Mouse (Mus musculus): Measurements from ENCODE around the gene Tnks2. TPM values are rescaled to one million over a fixed set of nuclear protein-coding genes. Genes with fewer than 3 reads are reported as not detected.

The Tnks2 gene
- total RNA-seq, 4 experiments from 2014 or later: 99.2 to 117 (median 106) TPM

GRCm38 (mm10) chr19:36940064-36940463 is 106.0 kb downstream of the Tnks2 start:
- no peak for DNase-seq

Other genes with a start within 250 kb of the Tnks2 start
- 10 to 100 TPM in 2 of 4 experiments, 1 to 10 TPM in 2; 3.0 to 17.5 (median 10.1) TPM for gene Ppp1r3c, start 97.6 kb upstream of the Tnks2 start, total RNA-seq (2022)
- 1 to 10 TPM; 4.2 to 6.3 (median 5.3) TPM for gene Fgfbp3, start 85.4 kb downstream of the Tnks2 start, total RNA-seq (2022)
- gene Btaf1, start 91.8 kb downstream of the Tnks2 start, total RNA-seq (2022): 10 to 100 TPM; 20.8 to 28.6 (median 27.2) TPM

All from adrenal gland, adult 8-10 months (tissue).